Mouse (Mus musculus) kidney, adult 2 months (tissue): ENCODE results near the gene Hist3h2ba. TPM values are rescaled to one million over a fixed set of nuclear protein-coding genes. Genes with fewer than 3 reads are reported as not detected.

Source experiments
- DNase-seq: peaks from one replicate; pipeline ENCODE4 v3.0.0; 2021
- H3K27ac ChIP-seq: fragments of 200-500 bp; 2 replicates; pipeline ENCODE4 v1.5.1; 2012; ENCODE audit warnings: low read depth, low read length, control low read depth, inconsistent platforms; ENCODE audit not compliant: insufficient read depth
- H3K27me3 ChIP-seq: fragments of 200-500 bp; replicated peaks from 2 replicates; pipeline ENCODE4 v1.6.1; 2012; ENCODE audit warnings: mild to moderate bottlenecking, moderate library complexity, low read length, inconsistent platforms; ENCODE audit not compliant: control insufficient read depth, insufficient read depth
- H3K36me3 ChIP-seq: fragments of 200-500 bp; 2 replicates; pipeline ENCODE4 v1.6.1; 2012; ENCODE audit warnings: mild to moderate bottlenecking, moderate library complexity, low read length, inconsistent platforms; ENCODE audit not compliant: control insufficient read depth, insufficient read depth
- H3K4me1 ChIP-seq: fragments of 200-500 bp; 2 replicates; pipeline ENCODE4 v1.6.1; 2011; ENCODE audit warnings: low read length; ENCODE audit not compliant: control insufficient read depth, insufficient read depth
- H3K4me3 ChIP-seq: fragments of 200-500 bp; 2 replicates; pipeline ENCODE4 v1.5.1; 2011; ENCODE audit warnings: mild to moderate bottlenecking, low read depth, low read length, control low read depth; ENCODE audit not compliant: insufficient read depth
- CTCF ChIP-seq: fragments of 200-500 bp; conservative IDR thresholded peaks from 2 replicates; pipeline ENCODE4 v1.5.1; 2011; ENCODE audit warnings: low read depth, mild to moderate bottlenecking, control low read depth, low read length, moderate library complexity, mixed read lengths; ENCODE audit not compliant: insufficient read depth, insufficient read length
- POLR2A ChIP-seq: fragments of 200-500 bp; IDR thresholded peaks from one replicate; pipeline ENCODE4 v1.6.1; 2011; ENCODE audit warnings: low read depth, low read length, control low read depth
- WGBS: fragments of 180-500 bp; shearing (Covaris S2); methylation state at CpG from one replicate; pipeline ENCODE4 v1.1.7; 2018; 5-methylcytosine and 5-hydroxymethylcytosine counted together
- polyA plus RNA-seq: library from polyadenylated mRNA; depleted of rRNA; stranded (reverse); fragments of >200 nt; gene quantifications from 2 replicates; pipeline ENCODE4 v1.2.3, GENCODE M21; 2012

The Hist3h2ba gene
- polyA plus RNA-seq, 1 experiment: 3.0 TPM

GRCm38 (mm10) chr11:58980381-58980990, 31.8 kb downstream of the Hist3h2ba start:
- WGBS: 27% methylated on average over 5 of the region's 5 CpGs
- TF ChIP-seq POLR2A (no peak), CTCF (no peak)
- Histone ChIP-seq H3K27ac (no peak overlapping the region), H3K27me3 (no peaks in the 10 kb centered on the region), H3K4me3 (no peak overlapping the region), H3K36me3 (no peaks in the 10 kb centered on the region; the same call in 1 of the 2 replicates), H3K4me1 (peaks cover 15% of the 10 kb centered on the region; the same call in 1 of the 2 replicates)
- DNase-seq: peak; percentile 87

DNA sequence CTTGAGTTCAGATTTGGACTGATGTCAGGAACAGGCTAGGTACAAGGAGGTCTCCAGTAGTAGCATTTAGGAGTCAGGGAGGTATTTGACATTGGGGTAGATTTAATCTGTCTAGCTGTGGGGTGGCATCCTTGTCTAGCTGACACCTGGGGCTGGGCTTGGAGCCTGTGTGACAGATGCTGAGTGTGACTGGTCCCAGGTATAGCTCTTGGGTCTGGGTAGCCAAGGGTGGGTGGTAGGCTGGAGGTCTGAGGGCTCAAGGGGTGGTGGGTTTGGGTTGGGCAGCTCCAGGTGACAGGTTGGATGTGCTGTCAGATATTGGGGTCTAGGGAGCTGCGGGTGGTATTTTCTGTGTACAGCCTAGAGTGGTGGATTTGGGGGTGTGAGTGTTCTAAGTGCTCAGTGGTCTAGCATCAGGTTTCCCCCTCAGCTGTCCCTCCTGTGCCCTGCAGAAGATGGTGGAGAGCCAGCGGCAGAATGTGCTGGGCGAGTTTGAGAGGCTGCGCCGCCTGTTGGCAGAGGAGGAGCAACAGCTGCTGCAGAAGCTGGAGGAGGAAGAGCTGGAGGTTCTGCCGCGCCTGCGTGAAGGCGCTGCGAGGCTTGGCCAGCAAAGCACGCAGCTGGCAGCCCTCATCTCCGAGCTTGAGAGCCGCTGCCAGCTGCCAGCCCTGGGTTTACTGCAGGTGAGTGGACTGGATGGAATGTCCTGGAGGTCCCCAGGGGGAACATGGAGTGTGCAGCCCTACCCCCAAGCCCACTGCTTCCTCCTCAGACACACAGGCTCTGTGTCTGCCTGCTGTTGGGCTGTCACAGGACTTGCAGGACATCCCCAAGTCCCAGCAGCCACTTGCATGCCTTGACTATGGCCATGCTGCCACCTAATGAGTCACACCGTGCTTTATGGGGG, 33.1 kb downstream of the Hist3h2ba start:
- Histone ChIP-seq H3K4me1 (peaks cover 15% of the 10 kb centered on the region; the same call in 1 of the 2 replicates), H3K4me3 (no peak overlapping the region), H3K36me3 (no peaks in the 10 kb centered on the region; the same call in 1 of the 2 replicates), H3K27me3 (no peaks in the 10 kb centered on the region), H3K27ac (no peak overlapping the region)
- peak; percentile 57 for DNase-seq
- TF ChIP-seq POLR2A (no peak), CTCF (peak; percentile 53; the same call in 1 of the 2 replicates)
- 37% methylated on average over 14 of the region's 14 CpGs for WGBS

DNA sequence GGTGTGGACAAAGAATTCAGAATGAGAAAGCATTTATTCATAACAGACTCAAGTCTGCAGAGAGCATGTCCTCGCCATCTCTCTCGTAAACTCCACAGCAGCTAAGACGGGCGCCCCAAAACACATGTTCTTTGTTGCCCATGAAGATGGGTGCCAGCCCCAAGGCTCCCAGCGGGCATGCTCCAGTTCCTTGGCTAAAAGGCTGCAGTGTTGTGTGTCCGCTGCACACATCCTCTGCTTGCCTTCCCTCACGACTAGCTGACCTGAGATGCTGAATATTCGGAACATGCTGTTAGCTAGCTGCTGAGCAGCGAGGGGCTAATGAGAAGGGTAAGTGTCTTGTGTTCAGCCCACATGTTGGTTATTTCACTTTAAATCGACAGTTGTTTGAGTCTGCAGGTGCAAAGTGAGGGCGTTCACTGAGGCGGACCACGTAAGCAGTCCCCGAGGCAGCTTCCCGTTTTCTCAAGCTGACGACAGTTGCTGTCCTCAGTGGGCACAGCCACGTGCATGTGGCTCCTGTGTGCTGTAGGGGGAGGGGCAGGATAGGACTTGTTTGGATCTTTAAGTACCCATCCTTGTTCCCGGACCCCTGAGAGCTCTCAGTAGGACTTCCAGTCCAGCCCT, 33.9 kb downstream of the Hist3h2ba start:
- no peak overlapping the region for H3K4me3 ChIP-seq
- no peak for TF ChIP-seq POLR2A
- TF ChIP-seq CTCF: no peak
- DNase-seq: no peak
- H3K27me3 ChIP-seq: no peaks in the 10 kb centered on the region
- WGBS: 84% methylated on average over 18 of the region's 18 CpGs
- no peak overlapping the region for H3K27ac ChIP-seq
- peaks cover 15% of the 10 kb centered on the region; the same call in 1 of the 2 replicates for H3K4me1 ChIP-seq
- H3K36me3 ChIP-seq: no peaks in the 10 kb centered on the region; the same call in 1 of the 2 replicates

DNA sequence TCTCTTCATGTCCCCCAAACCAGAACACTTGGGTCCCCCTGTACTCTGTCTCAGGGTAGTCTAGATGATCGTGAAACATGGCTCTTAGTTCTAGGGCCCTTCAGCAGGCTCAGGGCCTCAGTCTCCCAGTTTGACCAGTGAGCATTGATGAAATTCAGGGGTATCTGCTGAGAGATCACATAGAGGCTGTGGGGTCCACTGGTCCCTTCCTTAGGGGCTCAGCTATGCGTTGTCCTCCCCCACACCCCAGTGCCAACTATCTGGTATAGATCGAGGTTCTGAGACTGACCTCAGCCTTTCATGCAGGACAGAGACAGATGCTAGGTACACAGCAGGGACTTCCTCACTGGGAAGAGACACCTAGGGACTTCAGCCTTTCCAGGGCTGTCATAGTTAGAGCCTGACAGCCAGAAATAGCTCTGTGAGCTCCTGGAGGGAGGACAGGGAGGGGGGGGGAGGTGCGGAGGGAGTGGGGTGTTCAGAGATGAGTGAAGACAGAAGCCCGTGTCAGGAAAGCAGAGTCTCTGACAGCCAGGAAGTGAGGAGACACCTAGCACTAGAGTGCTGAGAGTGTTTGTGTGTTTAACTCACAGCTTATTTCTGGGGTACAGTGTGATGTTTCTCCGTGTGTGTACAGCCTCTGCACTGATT, 35.1 kb downstream of the Hist3h2ba start:
- TF ChIP-seq CTCF (no peak), POLR2A (no peak)
- DNase-seq: no peak
- Histone ChIP-seq H3K27me3 (no peaks in the 10 kb centered on the region), H3K4me1 (peaks cover 15% of the 10 kb centered on the region; the same call in 1 of the 2 replicates), H3K27ac (no peak overlapping the region), H3K36me3 (peaks cover 2% of the 10 kb centered on the region), H3K4me3 (no peak overlapping the region)
- 83% methylated on average over 6 of the region's 6 CpGs for WGBS

- no peak overlapping the region for H3K4me3 ChIP-seq
- H3K4me1 ChIP-seq: peaks cover 13% of the 10 kb centered on the region; the same call in 1 of the 2 replicates
- no peak for DNase-seq
- peaks cover 4% of the 10 kb centered on the region for H3K36me3 ChIP-seq
- TF ChIP-seq CTCF: no peak
- no peak for TF ChIP-seq POLR2A
- no peak overlapping the region for H3K27ac ChIP-seq
- H3K27me3 ChIP-seq: no peaks in the 10 kb centered on the region
- WGBS: 97% methylated on average over 7 of the region's 7 CpGs
These were observed 35.9 kb downstream of the Hist3h2ba start for GRCm38 (mm10) chr11:58984657-58985056.

GRCm38 (mm10) chr11:58985299-58985917, 36.7 kb downstream of the Hist3h2ba start:
- no peak for DNase-seq
- TF ChIP-seq POLR2A: no peak
- TF ChIP-seq CTCF: no peak
- Histone ChIP-seq H3K36me3 (peaks cover 4% of the 10 kb centered on the region), H3K4me3 (no peak overlapping the region), H3K27me3 (no peaks in the 10 kb centered on the region), H3K4me1 (peaks cover 6% of the 10 kb centered on the region; the same call in 1 of the 2 replicates), H3K27ac (no peak overlapping the region)
- 84% methylated on average over 3 of the region's 3 CpGs for WGBS
